Mouse (Mus musculus) embryonic facial prominence, embryonic 10.5 days (tissue): Measurements from ENCODE around the gene Tmem63b. TPM values are rescaled to one million over a fixed set of nuclear protein-coding genes. Genes with fewer than 3 reads are reported as not detected.
A peak's percentile ranks its signal among the peaks of the same experiment; 100 is the strongest.

Source experiments
- DNase-seq: peaks from one replicate; pipeline ENCODE4 v3.0.0-alpha.2; 2017; ENCODE audit warnings: low spot score
- H3K27ac ChIP-seq: fragments of 300-500 bp; sonication (generic); replicated peaks from 2 replicates; pipeline ENCODE4 v1.5.1; 2016; ENCODE audit warnings: mild to moderate bottlenecking
- H3K27me3 ChIP-seq: fragments of 300-500 bp; sonication (generic); replicated peaks from 2 replicates; pipeline ENCODE4 v1.6.1; 2016; ENCODE audit warnings: low read depth, mild to moderate bottlenecking; ENCODE audit not compliant: poor library complexity, severe bottlenecking
- H3K36me3 ChIP-seq: fragments of 300-500 bp; sonication (generic); replicated peaks from 2 replicates; pipeline ENCODE4 v1.6.1; 2016; ENCODE audit warnings: mild to moderate bottlenecking, moderate library complexity
- H3K4me1 ChIP-seq: fragments of 300-500 bp; sonication (generic); 2 replicates; pipeline ENCODE4 v1.6.1; 2016
- H3K4me3 ChIP-seq: fragments of 300-500 bp; sonication (generic); 2 replicates; pipeline ENCODE4 v1.5.1; 2016; ENCODE audit warnings: mild to moderate bottlenecking, moderate library complexity
- H3K9me3 ChIP-seq: fragments of 300-500 bp; sonication (generic); 2 replicates; pipeline ENCODE4 v1.6.1; 2016; ENCODE audit warnings: mild to moderate bottlenecking
- WGBS: fragments of 180-500 bp; shearing (Covaris S2); methylation state at CpG from one replicate; pipeline ENCODE4 v1.1.7; 2016; 5-methylcytosine and 5-hydroxymethylcytosine counted together
- polyA plus RNA-seq: library from polyadenylated mRNA; unstranded; fragments of >200 nt; fragmentation: Nextera tagmentation; extraction: Ambion mirVana; gene quantifications from 2 replicates; pipeline ENCODE4 v1.2.1, GENCODE M21; 2016

Tmem63b gene
- polyA plus RNA-seq, 1 experiment from 2014 or later, result 41.6 TPM

DNA sequence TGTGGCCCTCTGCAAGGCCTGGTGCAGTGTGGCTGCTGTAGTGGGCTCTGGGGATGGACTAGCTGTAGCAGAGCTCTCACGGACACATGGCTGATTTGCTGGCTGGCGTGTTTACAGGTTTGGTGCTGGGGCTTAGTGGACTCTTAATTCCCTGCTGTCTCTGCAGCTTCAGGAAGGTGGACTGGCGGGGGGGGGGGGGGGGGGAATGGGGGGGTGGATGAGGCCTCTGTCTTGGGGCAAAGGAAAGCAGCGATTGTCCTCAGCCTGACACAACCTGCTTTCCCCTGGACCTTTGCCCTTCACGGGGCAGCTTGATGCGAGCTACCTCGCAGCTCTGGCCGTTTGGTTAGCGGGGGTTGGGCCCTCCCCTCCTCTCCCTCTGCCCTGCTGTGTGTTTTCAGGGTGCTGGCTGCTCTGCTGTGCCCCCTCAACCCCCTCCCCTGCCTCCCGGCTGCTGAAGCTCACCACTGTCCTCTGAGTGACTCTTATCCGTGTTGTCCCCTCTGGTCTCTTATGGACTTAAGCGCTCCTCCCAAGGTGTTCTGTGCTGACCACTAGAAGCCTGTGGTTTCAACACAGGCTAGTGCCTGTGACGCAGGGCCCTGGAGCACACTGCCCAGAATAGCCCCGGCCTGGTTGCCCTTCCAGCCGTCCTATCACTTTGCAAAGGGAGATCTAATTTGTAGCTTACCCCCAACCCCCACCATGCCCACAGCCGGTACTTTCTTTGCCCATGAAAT is 14.0 kb upstream of the Tmem63b start:
- H3K9me3 ChIP-seq, result no peaks in the 10 kb centered on the region
- no peaks in the 10 kb centered on the region for H3K27me3 ChIP-seq
- peaks cover 36% of the 10 kb centered on the region for H3K36me3 ChIP-seq
- peak overlapping the region; percentile 58; the same call in 1 of the 2 replicates for H3K27ac ChIP-seq
- H3K4me1 ChIP-seq, result peaks cover 23% of the 10 kb centered on the region
- no peak for DNase-seq
- WGBS, result 44% methylated on average over 13 of the region's 16 CpGs
- no peak overlapping the region for H3K4me3 ChIP-seq

DNA sequence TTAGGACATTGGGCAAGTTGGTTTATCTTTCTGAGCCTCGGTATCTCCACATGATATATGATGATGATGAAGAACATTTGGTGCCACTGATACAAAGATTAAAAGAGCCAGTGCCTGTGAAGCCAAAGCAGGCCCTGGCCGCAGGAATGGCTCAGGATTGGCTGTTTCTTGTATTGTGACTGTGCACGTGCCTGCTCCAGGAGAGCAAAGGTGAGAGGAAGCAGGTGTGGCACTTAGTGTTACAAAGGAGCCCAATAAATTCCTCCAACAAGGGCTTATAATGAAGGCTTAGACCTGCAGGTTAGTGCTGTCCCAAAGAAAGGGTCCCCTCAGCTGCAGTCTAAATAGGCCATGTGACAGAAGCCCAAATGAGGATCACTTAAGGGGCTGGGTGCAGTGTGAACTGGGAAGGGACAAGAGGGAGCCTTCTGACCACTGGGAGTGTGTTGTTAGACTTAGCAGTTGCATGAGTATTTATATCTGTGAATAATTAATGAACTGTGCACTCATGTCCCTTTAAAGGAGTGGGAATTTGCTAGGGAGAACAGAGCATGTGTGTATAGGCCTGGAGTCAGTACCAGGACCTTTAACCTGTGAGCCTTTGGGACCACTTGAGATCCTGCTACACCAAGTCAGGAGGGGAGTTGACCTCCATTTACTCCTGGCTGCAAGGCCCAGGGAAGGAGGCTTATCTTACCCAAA is 12.5 kb upstream of the Tmem63b start:
- no peak for DNase-seq
- Histone ChIP-seq H3K27ac (no peak overlapping the region), H3K4me1 (peaks cover 29% of the 10 kb centered on the region), H3K36me3 (peaks cover 36% of the 10 kb centered on the region), H3K9me3 (no peaks in the 10 kb centered on the region), H3K4me3 (no peak overlapping the region), H3K27me3 (no peaks in the 10 kb centered on the region)
- 91% methylated on average over 3 of the region's 3 CpGs for WGBS

DNA sequence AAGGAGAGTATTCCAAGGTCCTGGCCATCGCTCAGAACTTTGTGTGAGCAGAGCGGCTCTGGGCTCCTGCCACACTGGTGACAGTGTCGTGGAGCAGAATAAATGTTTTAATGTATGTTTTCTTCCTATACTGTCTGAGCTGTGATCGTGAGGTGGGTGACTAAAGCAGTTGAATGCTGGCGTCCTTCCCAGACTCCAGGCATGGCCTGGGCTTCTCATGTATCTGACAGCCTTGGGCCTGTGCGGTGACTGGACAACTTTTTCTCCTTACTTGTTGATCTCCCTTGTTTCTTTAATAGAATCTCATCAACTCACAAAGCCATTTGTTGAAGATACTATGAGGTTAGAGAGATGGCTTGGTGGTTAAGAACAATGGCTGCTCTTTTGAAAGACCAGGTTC is 11.7 kb upstream of the Tmem63b start:
- 94% methylated on average over 6 of the region's 6 CpGs for WGBS
- Histone ChIP-seq H3K4me3 (no peak overlapping the region), H3K4me1 (peaks cover 37% of the 10 kb centered on the region), H3K27me3 (no peaks in the 10 kb centered on the region), H3K9me3 (no peaks in the 10 kb centered on the region), H3K27ac (no peak overlapping the region), H3K36me3 (peaks cover 36% of the 10 kb centered on the region)
- DNase-seq, result no peak

DNA sequence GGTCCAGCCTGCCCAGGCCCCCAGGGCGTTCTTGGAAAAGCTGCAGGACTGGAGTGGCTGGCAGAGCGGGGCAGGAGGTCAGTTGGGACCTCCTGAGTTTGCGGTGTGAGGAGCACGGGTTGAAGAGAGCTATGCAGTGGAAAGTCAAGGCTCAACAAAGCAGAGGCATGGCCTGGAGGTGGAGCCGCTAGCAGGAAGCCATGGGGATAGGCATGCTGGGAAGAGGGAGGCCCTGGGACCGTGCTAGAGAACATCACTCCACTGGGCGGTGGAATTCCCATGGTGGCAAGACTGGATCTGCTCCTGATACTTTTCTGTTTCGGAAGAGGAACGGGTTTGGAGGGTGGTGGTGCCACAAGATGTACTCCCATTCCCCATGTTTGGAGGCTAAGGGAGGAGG is 10.3 kb upstream of the Tmem63b start:
- WGBS, result 91% methylated on average over 9 of the region's 9 CpGs
- H3K4me1 ChIP-seq, result peaks cover 51% of the 10 kb centered on the region
- no peak overlapping the region for H3K4me3 ChIP-seq
- no peak for DNase-seq
- H3K9me3 ChIP-seq, result no peaks in the 10 kb centered on the region
- peaks cover 36% of the 10 kb centered on the region for H3K36me3 ChIP-seq
- H3K27me3 ChIP-seq, result no peaks in the 10 kb centered on the region
- H3K27ac ChIP-seq, result no peak overlapping the region

DNA sequence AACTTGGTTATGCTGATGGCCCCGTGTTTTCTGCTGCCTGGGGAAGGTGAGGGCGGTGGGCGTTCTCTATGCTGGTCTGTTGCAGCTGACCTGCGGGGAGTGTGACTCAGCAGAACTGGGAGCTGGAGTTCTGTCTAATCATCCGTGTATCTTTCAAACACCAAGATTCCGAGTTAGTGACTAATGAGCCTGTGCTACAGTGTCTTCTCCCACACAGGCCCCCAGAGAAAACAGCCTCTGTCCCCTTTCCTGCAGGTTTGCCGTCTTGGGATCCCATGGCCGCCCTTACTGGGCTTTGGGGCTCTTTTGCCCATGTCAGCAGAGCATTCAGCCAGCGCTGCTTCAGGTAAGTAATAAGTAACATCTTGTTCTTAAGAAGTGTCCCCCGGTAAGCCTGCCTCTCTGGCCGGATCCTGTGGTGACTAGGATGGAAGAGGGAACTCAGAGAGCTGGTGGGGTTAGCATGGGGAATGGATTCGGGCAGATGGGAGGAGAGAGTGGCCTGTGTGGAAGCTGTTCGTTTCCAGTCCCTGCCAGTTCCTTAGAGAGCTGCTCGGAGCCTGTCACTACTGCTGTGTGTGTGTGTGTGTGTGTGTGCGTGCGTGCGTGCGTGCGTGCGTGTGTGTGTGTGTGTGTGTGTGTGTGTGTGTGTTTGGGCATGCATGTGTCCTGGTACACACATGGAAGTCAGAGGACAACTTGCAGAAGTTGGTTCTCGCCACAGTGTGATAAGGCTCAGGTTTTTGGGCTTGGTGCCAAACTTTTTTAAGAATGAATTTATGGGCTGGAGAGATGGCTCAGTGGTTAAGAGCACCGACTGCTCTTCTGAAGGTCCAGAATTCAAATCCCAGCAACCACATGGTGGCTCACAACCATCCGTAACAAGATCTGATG is 8.8 kb upstream of the Tmem63b start:
- Histone ChIP-seq H3K27me3 (no peaks in the 10 kb centered on the region), H3K4me3 (no peak overlapping the region), H3K27ac (no peak overlapping the region), H3K9me3 (no peaks in the 10 kb centered on the region), H3K36me3 (peaks cover 36% of the 10 kb centered on the region), H3K4me1 (peaks cover 41% of the 10 kb centered on the region)
- WGBS, result 77% methylated on average over 23 of the region's 23 CpGs
- no peak for DNase-seq

DNA sequence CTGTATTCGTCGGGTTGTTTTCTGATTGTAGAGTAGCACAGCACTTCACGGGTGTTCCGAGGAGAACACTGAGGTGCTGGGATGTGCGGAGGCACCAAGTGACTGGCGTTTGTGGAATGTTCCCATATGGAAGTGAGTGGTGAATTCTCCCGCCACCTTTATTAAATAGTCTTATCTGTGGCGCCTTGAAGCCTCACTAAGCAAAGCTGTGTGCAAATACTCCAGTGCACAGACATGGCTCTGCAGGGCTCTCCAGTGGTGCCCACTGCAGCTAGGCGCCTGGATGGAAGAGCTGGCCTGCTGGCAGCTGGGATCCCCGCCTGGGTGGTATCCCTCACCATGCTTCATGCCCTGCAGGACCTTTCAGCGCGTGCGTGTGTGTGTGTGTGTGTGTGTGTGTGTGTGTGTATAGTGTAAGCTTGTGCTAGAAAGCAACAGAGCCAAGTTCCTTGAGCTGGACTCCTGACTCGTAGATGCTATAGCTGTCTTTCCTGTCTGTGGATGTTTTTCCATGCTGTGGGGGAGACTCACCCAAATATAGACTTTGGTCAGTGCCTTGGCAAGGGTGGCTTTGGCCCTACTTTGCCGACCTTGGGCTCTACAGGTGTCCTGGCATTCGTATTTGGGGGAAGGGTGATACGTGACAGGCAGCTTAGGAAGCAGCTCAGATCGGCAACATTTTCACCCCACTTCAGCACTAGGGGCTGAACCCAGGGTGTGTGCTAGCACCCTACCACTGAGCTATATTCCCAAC is 7.3 kb upstream of the Tmem63b start:
- 88% methylated on average over 18 of the region's 18 CpGs for WGBS
- peaks cover 27% of the 10 kb centered on the region for H3K36me3 ChIP-seq
- H3K27me3 ChIP-seq, result no peaks in the 10 kb centered on the region
- no peak overlapping the region for H3K27ac ChIP-seq
- peaks cover 34% of the 10 kb centered on the region for H3K4me1 ChIP-seq
- H3K4me3 ChIP-seq, result no peak overlapping the region
- H3K9me3 ChIP-seq, result no peaks in the 10 kb centered on the region
- no peak for DNase-seq

DNA sequence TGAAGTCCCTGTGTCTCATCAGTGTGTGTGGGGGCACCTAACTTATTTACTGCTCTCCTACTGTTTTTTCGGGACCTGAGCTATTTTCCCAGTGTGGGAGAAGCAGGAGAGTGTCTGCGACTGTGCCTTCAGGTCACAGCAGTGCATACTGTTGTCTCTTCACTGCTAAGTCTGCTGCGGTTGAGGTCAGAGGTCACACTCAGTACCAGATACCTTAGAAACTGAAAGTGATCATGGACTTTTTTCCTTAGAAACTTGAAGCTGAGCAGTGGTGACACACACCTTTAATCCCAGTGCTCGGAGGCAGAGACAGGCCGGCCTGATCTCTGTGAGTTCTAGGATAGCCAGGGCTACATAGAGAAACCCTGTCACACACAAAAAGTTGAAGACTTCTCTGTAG is 5.5 kb upstream of the Tmem63b start:
- peaks cover 40% of the 10 kb centered on the region for H3K4me1 ChIP-seq
- H3K36me3 ChIP-seq, result peaks cover 11% of the 10 kb centered on the region
- no peaks in the 10 kb centered on the region for H3K9me3 ChIP-seq
- no peak overlapping the region for H3K4me3 ChIP-seq
- no peaks in the 10 kb centered on the region for H3K27me3 ChIP-seq
- no peak overlapping the region for H3K27ac ChIP-seq
- DNase-seq, result no peak
- WGBS, result 69% methylated on average over 5 of the region's 5 CpGs

DNA sequence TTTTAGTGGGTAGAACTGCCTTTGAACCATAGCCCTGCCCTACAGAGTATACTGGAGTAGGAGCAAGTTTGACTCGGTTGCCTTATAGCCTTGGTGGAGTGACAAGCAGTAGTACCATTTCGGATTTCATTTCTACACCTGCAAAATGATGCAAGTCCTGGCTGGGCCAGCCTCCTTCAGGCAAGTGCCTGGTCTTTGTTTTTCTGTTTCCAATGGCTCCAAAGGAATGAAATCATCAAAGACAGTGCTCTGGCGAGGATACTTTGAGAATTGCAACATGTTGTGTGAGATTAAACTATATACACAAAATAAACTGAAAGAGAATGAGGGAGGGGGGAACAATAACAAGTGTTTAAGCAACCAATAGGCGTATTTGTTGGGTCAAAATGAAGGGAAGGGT is 3.3 kb upstream of the Tmem63b start:
- no peaks in the 10 kb centered on the region; the same call in 1 of the 2 replicates for H3K36me3 ChIP-seq
- no peak for DNase-seq
- H3K27ac ChIP-seq, result no peak overlapping the region
- no peak overlapping the region for H3K4me3 ChIP-seq
- no peaks in the 10 kb centered on the region for H3K27me3 ChIP-seq
- H3K9me3 ChIP-seq, result no peaks in the 10 kb centered on the region
- 90% methylated on average over 4 of the region's 4 CpGs for WGBS
- H3K4me1 ChIP-seq, result peaks cover 45% of the 10 kb centered on the region

DNA sequence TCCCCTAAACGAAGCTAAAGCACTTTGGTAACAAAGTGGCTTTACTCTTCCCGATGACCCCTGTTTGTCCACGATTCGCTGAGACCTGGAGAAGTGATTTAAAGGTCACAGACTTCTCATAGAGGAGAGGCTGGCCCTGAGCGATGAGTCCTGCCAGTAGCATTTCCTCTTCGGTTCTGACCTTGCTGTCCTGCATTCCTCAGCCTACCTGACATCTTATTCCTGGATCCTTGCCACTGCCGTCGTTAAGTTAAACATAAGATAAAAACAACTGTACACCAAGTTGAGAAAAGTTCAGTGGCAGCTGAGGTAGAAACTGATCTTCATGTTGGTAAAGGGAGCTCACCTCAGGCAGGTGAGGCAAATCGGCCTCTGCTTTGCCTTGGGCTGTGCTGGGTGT is 2.4 kb upstream of the Tmem63b start:
- Histone ChIP-seq H3K36me3 (no peaks in the 10 kb centered on the region; the same call in 1 of the 2 replicates), H3K27me3 (no peaks in the 10 kb centered on the region), H3K4me1 (peaks cover 52% of the 10 kb centered on the region), H3K9me3 (no peaks in the 10 kb centered on the region), H3K4me3 (no peak overlapping the region), H3K27ac (no peak overlapping the region)
- 91% methylated on average over 9 of the region's 9 CpGs for WGBS
- DNase-seq, result no peak

DNA sequence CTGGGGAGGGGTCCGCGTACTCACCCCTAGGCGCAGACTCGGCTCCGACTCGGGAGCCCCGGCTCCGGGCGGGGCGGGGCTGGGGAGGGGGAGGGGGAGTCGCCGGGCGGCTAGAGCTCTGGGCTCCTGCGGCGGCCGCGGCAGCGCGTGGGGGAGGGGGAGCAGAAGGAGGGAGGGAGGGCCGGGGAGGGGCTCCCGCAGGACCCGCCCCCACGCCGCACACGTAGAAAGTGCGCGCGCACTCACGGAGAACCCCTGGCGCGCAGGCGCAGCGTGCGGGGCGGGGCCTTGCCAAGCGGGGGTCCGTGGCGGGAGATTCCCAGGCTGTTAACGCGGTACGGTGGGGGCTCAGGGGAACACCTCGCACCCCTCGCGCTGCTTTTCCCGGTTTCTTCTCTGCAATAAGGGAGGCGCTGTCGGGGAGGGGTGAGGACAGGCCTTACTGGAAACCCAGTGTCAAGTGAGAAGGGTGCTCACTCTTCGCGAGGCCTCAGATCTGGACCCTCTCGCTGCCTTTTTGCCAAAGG is 549 bp downstream of the Tmem63b start, which contains the start of gene Mrpl14:
Mrpl14 (plus strand) TSS at position 230 of the 527 bp plus-strand sequence.
- no peaks in the 10 kb centered on the region; the same call in 1 of the 2 replicates for H3K36me3 ChIP-seq
- peak within 1 kb of the TSS; percentile 93 for H3K4me3 ChIP-seq
- peak; percentile 98 for DNase-seq
- H3K4me1 ChIP-seq, result peaks cover 29% of the 10 kb centered on the region
- under 1% methylated on average over 50 of the region's 50 CpGs for WGBS
- no peaks in the 10 kb centered on the region for H3K27me3 ChIP-seq
- peak within 1 kb of the TSS; percentile 95 for H3K27ac ChIP-seq
- no peaks in the 10 kb centered on the region for H3K9me3 ChIP-seq

DNA sequence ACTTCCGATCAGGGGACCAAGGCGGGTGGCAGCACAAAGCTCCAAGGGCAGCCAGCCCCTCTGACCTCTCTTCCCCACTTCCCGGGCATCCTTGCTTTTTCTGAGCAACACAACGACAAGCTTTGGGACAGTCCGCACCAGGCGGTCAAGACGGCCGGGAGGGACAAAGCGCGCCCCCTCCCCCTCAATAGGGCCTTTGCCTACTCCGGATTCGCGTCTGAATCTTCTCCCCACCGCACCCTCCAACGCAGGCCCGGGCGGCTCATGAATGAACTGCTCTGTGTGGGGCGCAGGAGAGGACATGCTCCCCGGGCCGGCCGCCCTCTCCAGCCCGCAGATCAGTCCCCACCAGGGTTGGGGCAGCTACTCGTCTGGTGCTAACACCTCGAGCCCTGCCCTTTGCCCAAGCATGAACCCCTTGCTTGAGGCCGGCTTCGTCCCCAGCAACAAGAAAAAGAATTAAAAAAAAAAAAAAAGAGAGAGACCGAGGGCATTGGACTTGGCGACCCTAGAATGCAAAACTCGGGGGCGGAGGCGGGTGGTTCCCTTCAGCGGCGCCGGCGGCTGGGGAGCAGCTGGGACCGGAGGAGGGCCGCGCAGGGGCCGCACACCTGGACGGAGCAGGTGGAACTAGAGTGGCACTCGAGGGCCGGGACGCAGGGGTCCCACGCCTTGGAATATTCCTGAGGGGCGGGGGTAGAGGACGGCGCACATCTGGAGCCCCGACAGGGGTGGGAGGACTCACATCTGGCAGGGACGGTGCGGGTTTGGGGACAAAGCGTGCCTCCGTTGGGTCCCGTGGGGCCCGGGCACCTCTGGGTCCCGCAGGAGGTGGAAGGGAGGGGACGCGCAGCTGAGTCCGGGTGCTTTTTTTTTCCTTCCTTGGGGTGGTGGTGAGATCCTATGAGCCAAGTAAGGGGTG is 1.3 kb downstream of the Tmem63b start:
- Histone ChIP-seq H3K9me3 (no peaks in the 10 kb centered on the region), H3K27ac (peak overlapping the region; percentile 95), H3K4me3 (peak overlapping the region; percentile 93), H3K4me1 (peaks cover 36% of the 10 kb centered on the region), H3K36me3 (no peaks in the 10 kb centered on the region; the same call in 1 of the 2 replicates), H3K27me3 (no peaks in the 10 kb centered on the region)
- under 1% methylated on average over 58 of the region's 58 CpGs for WGBS
- DNase-seq, result peak; percentile 75
